Mouse (Mus musculus) ES-CJ7 (cell line): ENCODE measurements around the gene Nkx2-5.

ENCODE experiments used
- DNase-seq: peaks from one replicate; pipeline ENCODE4 v3.0.0; 2011; ENCODE audit warnings: low read depth, low spot score

Gene Nkx2-5

GRCm38 (mm10) chr17:26850358-26851135 lies 5.7 kb upstream of the Nkx2-5 start:
- peak; percentile 47 for DNase-seq

GRCm38 (mm10) chr17:26849746-26850357 lies 5.0 kb upstream of the Nkx2-5 start:
- peak; percentile 32 for DNase-seq

- DNase-seq = peak; percentile 38
These were observed 4.4 kb upstream of the Nkx2-5 start for GRCm38 (mm10) chr17:26849106-26849745.

GRCm38 (mm10) chr17:26848236-26848635 lies 3.4 kb upstream of the Nkx2-5 start:
- no peak for DNase-seq

GRCm38 (mm10) chr17:26847801-26848200 lies 3.0 kb upstream of the Nkx2-5 start:
- DNase-seq = no peak

GRCm38 (mm10) chr17:26846411-26846810 lies 1.6 kb upstream of the Nkx2-5 start:
- no peak for DNase-seq

GRCm38 (mm10) chr17:26845149-26846050 lies 591 bp upstream of the Nkx2-5 start:
- no peak for DNase-seq

GRCm38 (mm10) chr17:26844371-26844851 lies 398 bp downstream of the Nkx2-5 start:
- DNase-seq = peak; percentile 41

GRCm38 (mm10) chr17:26843696-26844236 lies 1.0 kb downstream of the Nkx2-5 start:
- no peak for DNase-seq

- no peak for DNase-seq
These were observed 1.6 kb downstream of the Nkx2-5 start for GRCm38 (mm10) chr17:26843229-26843567.

GRCm38 (mm10) chr17:26842431-26843228 lies 2.2 kb downstream of the Nkx2-5 start:
- DNase-seq = no peak

- no peak for DNase-seq
These were observed 2.8 kb downstream of the Nkx2-5 start for GRCm38 (mm10) chr17:26841981-26842380.

- peak; percentile 30 for DNase-seq
These were observed 3.7 kb downstream of the Nkx2-5 start for GRCm38 (mm10) chr17:26840922-26841731.

GRCm38 (mm10) chr17:26840439-26840780 lies 4.4 kb downstream of the Nkx2-5 start:
- no peak for DNase-seq

GRCm38 (mm10) chr17:26839718-26840438 lies 4.9 kb downstream of the Nkx2-5 start:
- DNase-seq = no peak

GRCm38 (mm10) chr17:26838911-26839717 lies 5.7 kb downstream of the Nkx2-5 start:
- DNase-seq = peak; percentile 49

GRCm38 (mm10) chr17:26838191-26838910 lies 6.5 kb downstream of the Nkx2-5 start:
- no peak for DNase-seq
